Mouse (Mus musculus): ENCODE results near the gene Sipa1l1. TPM values are rescaled to one million over a fixed set of nuclear protein-coding genes. Genes with fewer than 3 reads are reported as not detected.

Gene Sipa1l1
- polyA plus RNA-seq, 1 experiment from 2014 or later, result 39.8 TPM

GRCm38 (mm10) chr12:82263443-82263842 is 94.3 kb downstream of the Sipa1l1 start:
- Histone ChIP-seq H3K9me3 (replicated peaks) (no peaks in the 10 kb centered on the region), H3K4me2 (no peak overlapping the region), H3K4me1 (no peaks in the 10 kb centered on the region), H3K9ac (no peak overlapping the region), H3K36me3 (no peaks in the 10 kb centered on the region), H3K27ac (no peak overlapping the region), H3K4me3 (replicated peaks) (no peak overlapping the region), H3K27me3 (no peaks in the 10 kb centered on the region)
- no peak for ATAC-seq (replicated peaks; ENCODE audit: low FRiP score)
- 90% methylated on average over 7 of the region's 7 CpGs for WGBS

- H3K4me1 ChIP-seq, result peaks cover 3% of the 10 kb centered on the region; the same call in 1 of the 2 replicates
- no peaks in the 10 kb centered on the region for H3K27me3 ChIP-seq
- H3K27ac ChIP-seq, result no peak overlapping the region
- H3K36me3 ChIP-seq, result no peaks in the 10 kb centered on the region
- H3K9ac ChIP-seq, result no peak overlapping the region
- H3K4me2 ChIP-seq, result no peak overlapping the region
- no peaks in the 10 kb centered on the region for H3K9me3 ChIP-seq (replicated peaks)
- no peak for ATAC-seq (replicated peaks; ENCODE audit: low FRiP score)
- H3K4me3 ChIP-seq (replicated peaks), result no peak overlapping the region
- 93% methylated on average over 5 of the region's 5 CpGs for WGBS
Measured at GRCm38 (mm10) chr12:82264083-82264851, 95.1 kb downstream of the Sipa1l1 start.

GRCm38 (mm10) chr12:82265335-82266274 is 96.5 kb downstream of the Sipa1l1 start:
- Histone ChIP-seq H3K9ac (no peak overlapping the region), H3K27ac (no peak overlapping the region), H3K36me3 (no peaks in the 10 kb centered on the region), H3K4me2 (no peak overlapping the region), H3K27me3 (no peaks in the 10 kb centered on the region), H3K9me3 (replicated peaks) (no peaks in the 10 kb centered on the region), H3K4me3 (replicated peaks) (no peak overlapping the region), H3K4me1 (peaks cover 3% of the 10 kb centered on the region; the same call in 1 of the 2 replicates)
- ATAC-seq (replicated peaks; ENCODE audit: low FRiP score), result no peak
- WGBS, result 85% methylated on average over 9 of the region's 9 CpGs

GRCm38 (mm10) chr12:82271447-82271846 is 102.3 kb downstream of the Sipa1l1 start:
- 81% methylated on average over 3 of the region's 3 CpGs for WGBS
- Histone ChIP-seq H3K27me3 (no peaks in the 10 kb centered on the region), H3K4me3 (replicated peaks) (no peak overlapping the region), H3K27ac (no peak overlapping the region), H3K9ac (no peak overlapping the region), H3K9me3 (replicated peaks) (no peaks in the 10 kb centered on the region), H3K36me3 (no peaks in the 10 kb centered on the region), H3K4me2 (no peak overlapping the region), H3K4me1 (peaks cover 11% of the 10 kb centered on the region)
- no peak for ATAC-seq (replicated peaks; ENCODE audit: low FRiP score)

GRCm38 (mm10) chr12:82273503-82273902 is 104.4 kb downstream of the Sipa1l1 start:
- no peak for ATAC-seq (replicated peaks; ENCODE audit: low FRiP score)

GRCm38 (mm10) chr12:82274576-82274975 is 105.5 kb downstream of the Sipa1l1 start:
- Histone ChIP-seq H3K27me3 (no peaks in the 10 kb centered on the region), H3K4me3 (replicated peaks) (no peak overlapping the region), H3K9me3 (replicated peaks) (no peaks in the 10 kb centered on the region), H3K4me1 (peaks cover 7% of the 10 kb centered on the region), H3K9ac (no peak overlapping the region), H3K36me3 (no peaks in the 10 kb centered on the region), H3K27ac (no peak overlapping the region), H3K4me2 (no peak overlapping the region)
- no peak for ATAC-seq (replicated peaks; ENCODE audit: low FRiP score)
- WGBS, result 76% methylated on average over 5 of the region's 5 CpGs

More at GRCm38 (mm10) chr12:82273503-82273902, 104.4 kb downstream of the Sipa1l1 start:
- H3K4me2 ChIP-seq, result no peak overlapping the region
- no peaks in the 10 kb centered on the region for H3K9me3 ChIP-seq (replicated peaks)
- WGBS, result 62% methylated on average over 3 of the region's 3 CpGs
- H3K27ac ChIP-seq, result no peak overlapping the region
- peaks cover 11% of the 10 kb centered on the region for H3K4me1 ChIP-seq
- H3K27me3 ChIP-seq, result no peaks in the 10 kb centered on the region
- H3K4me3 ChIP-seq (replicated peaks), result no peak overlapping the region
- no peaks in the 10 kb centered on the region for H3K36me3 ChIP-seq
- H3K9ac ChIP-seq, result no peak overlapping the region

- Histone ChIP-seq H3K36me3 (no peaks in the 10 kb centered on the region), H3K9ac (no peak overlapping the region), H3K4me3 (replicated peaks) (no peak overlapping the region), H3K9me3 (replicated peaks) (no peaks in the 10 kb centered on the region), H3K4me1 (peaks cover 7% of the 10 kb centered on the region), H3K27me3 (no peaks in the 10 kb centered on the region), H3K4me2 (no peak overlapping the region), H3K27ac (0 out of 2 replicates have a peak overlapping the region, but pooled peaks have one; percentile 15)
- WGBS, result 41% methylated on average over 5 of the region's 5 CpGs
- no peak for ATAC-seq (replicated peaks; ENCODE audit: low FRiP score)
Measured at GRCm38 (mm10) chr12:82275767-82276166, 106.6 kb downstream of the Sipa1l1 start.

GRCm38 (mm10) chr12:82276591-82276990 is 107.5 kb downstream of the Sipa1l1 start:
- Histone ChIP-seq H3K27ac (no peak overlapping the region), H3K4me1 (peaks cover 4% of the 10 kb centered on the region; the same call in 1 of the 2 replicates), H3K4me3 (replicated peaks) (no peak overlapping the region), H3K36me3 (no peaks in the 10 kb centered on the region), H3K9ac (no peak overlapping the region), H3K27me3 (no peaks in the 10 kb centered on the region), H3K4me2 (no peak overlapping the region), H3K9me3 (replicated peaks) (no peaks in the 10 kb centered on the region)
- WGBS, result 93% methylated on average over 1 of the region's 1 CpGs
- no peak for ATAC-seq (replicated peaks; ENCODE audit: low FRiP score)

GRCm38 (mm10) chr12:82284617-82285016 is 115.5 kb downstream of the Sipa1l1 start:
- ATAC-seq (replicated peaks; ENCODE audit: low FRiP score), result no peak
- no peak overlapping the region for H3K9ac ChIP-seq
- no peaks in the 10 kb centered on the region for H3K9me3 ChIP-seq (replicated peaks)
- no peaks in the 10 kb centered on the region for H3K27me3 ChIP-seq
- WGBS, result 76% methylated on average over 5 of the region's 5 CpGs
- no peak overlapping the region for H3K4me2 ChIP-seq
- 0 out of 2 replicates have a peak, but pooled peaks cover 6% of the 10 kb centered on the region for H3K4me1 ChIP-seq
- H3K27ac ChIP-seq, result no peak overlapping the region
- H3K36me3 ChIP-seq, result no peaks in the 10 kb centered on the region
- no peak overlapping the region for H3K4me3 ChIP-seq (replicated peaks)

GRCm38 (mm10) chr12:82285018-82285417 is 115.9 kb downstream of the Sipa1l1 start:
- no peak for ATAC-seq (replicated peaks; ENCODE audit: low FRiP score)
- Histone ChIP-seq H3K4me3 (replicated peaks) (no peak overlapping the region), H3K4me2 (no peak overlapping the region), H3K9ac (no peak overlapping the region), H3K4me1 (0 out of 2 replicates have a peak, but pooled peaks cover 6% of the 10 kb centered on the region), H3K9me3 (replicated peaks) (no peaks in the 10 kb centered on the region), H3K27ac (no peak overlapping the region), H3K36me3 (no peaks in the 10 kb centered on the region), H3K27me3 (no peaks in the 10 kb centered on the region)
- WGBS, result 85% methylated on average over 2 of the region's 2 CpGs

- no peaks in the 10 kb centered on the region for H3K27me3 ChIP-seq
- H3K4me2 ChIP-seq, result no peak overlapping the region
- H3K4me3 ChIP-seq (replicated peaks), result no peak overlapping the region
- 63% methylated on average over 6 of the region's 6 CpGs for WGBS
- no peaks in the 10 kb centered on the region for H3K36me3 ChIP-seq
- no peaks in the 10 kb centered on the region for H3K9me3 ChIP-seq (replicated peaks)
- no peak overlapping the region for H3K9ac ChIP-seq
- no peak for ATAC-seq (replicated peaks; ENCODE audit: low FRiP score)
- 0 out of 2 replicates have a peak, but pooled peaks cover 6% of the 10 kb centered on the region for H3K4me1 ChIP-seq
- H3K27ac ChIP-seq, result no peak overlapping the region; the same call in 1 of the 2 replicates
Measured at GRCm38 (mm10) chr12:82286068-82286467, 116.9 kb downstream of the Sipa1l1 start.

- no peak overlapping the region for H3K4me2 ChIP-seq
- H3K9ac ChIP-seq, result no peak overlapping the region
- no peaks in the 10 kb centered on the region for H3K27me3 ChIP-seq
- H3K4me3 ChIP-seq (replicated peaks), result no peak overlapping the region
- 41% methylated on average over 5 of the region's 5 CpGs for whole genome bisulfite sequencing
- no peaks in the 10 kb centered on the region for H3K9me3 ChIP-seq (replicated peaks)
- no peaks in the 10 kb centered on the region for H3K36me3 ChIP-seq
- no peak overlapping the region for H3K27ac ChIP-seq
- 0 out of 2 replicates have a peak, but pooled peaks cover 6% of the 10 kb centered on the region for H3K4me1 ChIP-seq
- no peak for ATAC-seq (replicated peaks; ENCODE audit: low FRiP score)
Measured at GRCm38 (mm10) chr12:82286804-82287203, 117.7 kb downstream of the Sipa1l1 start.

Measured in kidney, embryonic 15.5 days (tissue).